Mouse (Mus musculus): ENCODE results near the gene Sgsm1. TPM values are rescaled to one million over a fixed set of nuclear protein-coding genes. Genes with fewer than 3 reads are reported as not detected.

Sgsm1 gene
- polyA plus RNA-seq, 1 experiment from 2014 or later, result 3.5 TPM

DNA sequence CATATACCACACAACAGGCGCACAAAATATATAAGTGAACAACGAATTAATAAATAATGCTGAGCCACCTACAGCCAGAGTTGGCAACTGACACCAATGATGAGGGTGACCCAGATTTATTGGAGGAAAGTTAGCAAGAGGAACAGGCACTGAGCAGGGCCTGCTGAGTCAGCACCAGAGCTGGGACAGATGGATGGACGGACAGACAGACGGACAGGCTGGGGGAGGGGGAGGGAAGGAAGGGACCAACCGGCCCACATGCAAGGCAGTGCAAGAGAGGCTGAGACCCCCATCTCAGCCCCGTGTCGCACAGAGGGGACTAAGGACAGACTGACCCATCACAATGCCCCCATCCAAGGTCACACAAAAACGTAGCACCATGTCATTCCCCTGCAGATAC lies 96.5 kb downstream of the Sgsm1 start:
- peaks cover 9% of the 10 kb centered on the region for H3K27me3 ChIP-seq
- H3K4me2 ChIP-seq, result no peak overlapping the region
- no peak overlapping the region for H3K9ac ChIP-seq
- peaks cover 18% of the 10 kb centered on the region for H3K4me1 ChIP-seq
- no peaks in the 10 kb centered on the region for H3K9me3 ChIP-seq
- H3K27ac ChIP-seq, result no peak overlapping the region
- no peaks in the 10 kb centered on the region for H3K36me3 ChIP-seq
- H3K4me3 ChIP-seq, result no peak overlapping the region
- ATAC-seq (ENCODE audit: insufficient number of reproducible peaks, insufficient read depth, low FRiP score, low TSS enrichment, low read depth), result no peak
- 93% methylated on average over 8 of the region's 8 CpGs for whole genome bisulfite sequencing

DNA sequence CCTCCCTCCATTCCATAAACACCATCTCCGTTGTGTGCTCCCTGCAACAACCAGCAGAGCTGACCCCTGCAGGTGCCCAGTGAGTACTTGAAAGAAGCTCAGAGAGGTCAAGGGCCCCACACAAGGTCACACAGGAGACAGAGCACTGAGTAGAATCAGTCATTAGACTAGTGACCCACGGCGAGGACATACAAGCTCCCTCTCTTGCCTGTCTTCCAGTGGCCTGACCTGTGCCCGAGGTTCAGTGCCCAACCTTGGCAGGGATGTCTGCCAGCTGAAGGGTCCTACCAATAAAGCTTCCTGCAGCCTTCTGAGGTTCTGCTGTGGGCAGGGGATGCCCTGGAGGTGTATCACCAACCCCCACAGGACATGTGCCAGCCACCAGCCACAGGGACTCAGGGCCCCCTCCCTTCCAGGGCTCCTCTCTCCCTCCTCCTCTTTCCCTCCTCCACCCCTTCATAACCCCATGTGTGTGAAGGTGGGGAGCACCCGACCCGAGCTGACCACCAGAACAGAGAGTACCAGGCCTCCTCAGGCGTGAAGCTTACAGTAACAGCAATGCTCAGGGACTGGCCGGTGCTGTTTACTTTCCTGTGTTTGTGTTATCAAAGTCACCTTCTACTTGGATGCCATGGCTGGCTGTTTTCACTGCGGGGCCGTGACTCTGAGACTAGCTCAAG lies 98.3 kb downstream of the Sgsm1 start:
- Histone ChIP-seq H3K4me2 (no peak overlapping the region), H3K27ac (no peak overlapping the region), H3K36me3 (no peaks in the 10 kb centered on the region), H3K27me3 (no peaks in the 10 kb centered on the region), H3K4me1 (peaks cover 22% of the 10 kb centered on the region), H3K9me3 (no peaks in the 10 kb centered on the region), H3K4me3 (no peak overlapping the region), H3K9ac (no peak overlapping the region)
- no peak for ATAC-seq (ENCODE audit: insufficient number of reproducible peaks, insufficient read depth, low FRiP score, low TSS enrichment, low read depth)
- 80% methylated on average over 10 of the region's 10 CpGs for WGBS

- no peaks in the 10 kb centered on the region for H3K27me3 ChIP-seq
- no peaks in the 10 kb centered on the region for H3K36me3 ChIP-seq
- H3K9me3 ChIP-seq, result no peaks in the 10 kb centered on the region
- no peak for ATAC-seq (ENCODE audit: insufficient number of reproducible peaks, insufficient read depth, low FRiP score, low TSS enrichment, low read depth)
- H3K27ac ChIP-seq, result peak overlapping the region; percentile 28; the same call in 1 of the 2 replicates
- peaks cover 25% of the 10 kb centered on the region for H3K4me1 ChIP-seq
- no peak overlapping the region for H3K4me3 ChIP-seq
- no peak overlapping the region for H3K9ac ChIP-seq
- WGBS, result 80% methylated on average over 6 of the region's 6 CpGs
- H3K4me2 ChIP-seq, result no peak overlapping the region
These were observed 100.3 kb downstream of the Sgsm1 start for GRCm38 (mm10) chr5:113210314-113210713.

GRCm38 (mm10) chr5:113209898-113210297 lies 100.7 kb downstream of the Sgsm1 start:
- Histone ChIP-seq H3K4me2 (no peak overlapping the region), H3K27ac (peak overlapping the region; percentile 62; the same call in 1 of the 2 replicates), H3K9ac (no peak overlapping the region), H3K4me3 (no peak overlapping the region), H3K4me1 (peaks cover 25% of the 10 kb centered on the region), H3K36me3 (no peaks in the 10 kb centered on the region), H3K9me3 (no peaks in the 10 kb centered on the region), H3K27me3 (no peaks in the 10 kb centered on the region)
- 82% methylated on average over 13 of the region's 13 CpGs for WGBS
- no peak for ATAC-seq (ENCODE audit: insufficient number of reproducible peaks, insufficient read depth, low FRiP score, low TSS enrichment, low read depth)

DNA sequence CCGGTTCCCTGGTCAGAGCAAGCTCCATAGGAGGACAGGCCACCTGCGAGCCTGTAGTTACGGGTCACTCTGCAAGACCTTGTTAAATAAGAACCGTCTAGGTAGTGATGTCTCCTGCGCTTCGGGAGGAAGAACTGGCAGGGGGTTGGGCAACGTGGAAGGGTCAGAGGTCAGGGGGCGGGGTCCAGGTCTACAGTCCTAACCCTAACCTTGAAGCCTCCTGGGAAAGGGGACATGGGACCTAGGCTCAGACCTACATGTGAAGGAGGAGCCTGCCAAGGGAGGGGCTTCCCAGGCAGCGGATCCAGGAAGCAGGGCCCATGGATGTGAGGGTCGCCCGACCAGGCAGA lies 101.2 kb downstream of the Sgsm1 start:
- H3K27me3 ChIP-seq, result no peaks in the 10 kb centered on the region
- WGBS, result 43% methylated on average over 11 of the region's 11 CpGs
- no peak overlapping the region for H3K4me3 ChIP-seq
- H3K27ac ChIP-seq, result peak overlapping the region; percentile 62
- H3K4me1 ChIP-seq, result peaks cover 25% of the 10 kb centered on the region
- no peaks in the 10 kb centered on the region for H3K36me3 ChIP-seq
- H3K9ac ChIP-seq, result no peak overlapping the region
- H3K4me2 ChIP-seq, result no peak overlapping the region
- H3K9me3 ChIP-seq, result no peaks in the 10 kb centered on the region
- no peak for ATAC-seq (ENCODE audit: insufficient number of reproducible peaks, insufficient read depth, low FRiP score, low TSS enrichment, low read depth)

GRCm38 (mm10) chr5:113208622-113209400 lies 101.8 kb downstream of the Sgsm1 start:
- no peak overlapping the region for H3K4me3 ChIP-seq
- ATAC-seq (ENCODE audit: insufficient number of reproducible peaks, insufficient read depth, low FRiP score, low TSS enrichment, low read depth), result no peak
- WGBS, result 41% methylated on average over 11 of the region's 11 CpGs
- no peak overlapping the region for H3K9ac ChIP-seq
- no peaks in the 10 kb centered on the region for H3K27me3 ChIP-seq
- no peaks in the 10 kb centered on the region for H3K9me3 ChIP-seq
- peaks cover 25% of the 10 kb centered on the region for H3K4me1 ChIP-seq
- no peaks in the 10 kb centered on the region for H3K36me3 ChIP-seq
- peak overlapping the region; percentile 62 for H3K27ac ChIP-seq
- no peak overlapping the region for H3K4me2 ChIP-seq

DNA sequence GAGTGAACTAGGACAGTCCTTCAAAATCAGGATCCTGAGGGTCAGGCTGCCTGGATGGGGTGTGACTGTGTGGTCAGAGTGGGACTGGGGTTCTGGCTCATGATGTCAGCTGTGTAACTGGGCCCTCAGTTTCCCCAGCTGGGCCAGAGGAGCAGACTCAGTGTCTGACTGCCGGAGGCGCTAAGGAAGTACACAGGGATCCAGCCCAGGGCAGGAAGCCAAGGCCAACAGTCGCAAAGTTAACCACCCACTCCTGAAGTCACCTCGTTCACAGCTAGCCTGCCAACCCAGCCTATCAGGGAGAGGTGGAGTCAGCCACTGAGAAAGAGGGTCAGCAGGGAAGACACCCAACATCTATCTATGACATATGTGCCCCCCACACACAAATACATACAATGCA lies 102.5 kb downstream of the Sgsm1 start:
- Histone ChIP-seq H3K4me2 (no peak overlapping the region), H3K9me3 (0 out of 2 replicates have a peak, but pooled peaks cover 1% of the 10 kb centered on the region), H3K4me1 (peaks cover 21% of the 10 kb centered on the region), H3K36me3 (no peaks in the 10 kb centered on the region), H3K9ac (no peak overlapping the region), H3K4me3 (no peak overlapping the region), H3K27me3 (no peaks in the 10 kb centered on the region), H3K27ac (no peak overlapping the region)
- WGBS, result 63% methylated on average over 4 of the region's 4 CpGs
- no peak for ATAC-seq (ENCODE audit: insufficient number of reproducible peaks, insufficient read depth, low FRiP score, low TSS enrichment, low read depth)

DNA sequence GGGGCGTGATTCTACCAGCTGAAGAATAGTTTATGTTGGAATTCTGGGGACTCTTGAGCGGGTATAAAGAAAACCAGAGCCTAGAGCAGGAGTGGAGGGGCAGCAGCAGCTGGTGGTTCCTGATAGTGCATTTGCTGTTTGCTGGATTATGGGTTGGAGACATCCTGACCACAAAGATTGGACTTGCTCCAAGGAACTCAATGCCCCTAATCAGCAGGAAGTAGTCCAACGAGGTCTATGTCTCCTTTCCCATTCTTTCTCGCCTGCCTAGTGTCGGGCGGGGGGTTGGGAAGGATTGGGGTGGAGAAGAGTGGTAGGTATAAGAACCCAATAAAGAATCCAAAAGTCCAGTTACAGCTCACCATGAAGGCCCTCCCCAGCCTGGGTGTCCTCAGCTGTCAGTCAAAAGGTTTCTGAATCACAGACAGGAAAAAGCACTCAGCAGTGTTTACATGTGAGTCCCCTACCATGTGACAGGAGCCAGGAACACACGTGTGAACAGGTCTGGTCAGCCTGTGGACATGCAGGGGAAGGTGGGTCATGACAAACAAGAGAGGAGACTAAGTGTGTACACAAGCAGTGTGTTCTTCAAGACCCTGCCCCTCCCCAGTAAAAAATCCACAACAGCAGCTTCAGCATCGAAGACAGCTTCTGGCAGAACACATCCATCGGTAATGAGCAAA lies 103.8 kb downstream of the Sgsm1 start:
- no peak overlapping the region for H3K4me2 ChIP-seq
- H3K4me1 ChIP-seq, result peaks cover 21% of the 10 kb centered on the region
- no peak overlapping the region for H3K27ac ChIP-seq
- 0 out of 2 replicates have a peak, but pooled peaks cover 4% of the 10 kb centered on the region for H3K9me3 ChIP-seq
- no peaks in the 10 kb centered on the region for H3K36me3 ChIP-seq
- WGBS, result 51% methylated on average over 9 of the region's 9 CpGs
- no peak for ATAC-seq (ENCODE audit: insufficient number of reproducible peaks, insufficient read depth, low FRiP score, low TSS enrichment, low read depth)
- H3K9ac ChIP-seq, result no peak overlapping the region
- no peaks in the 10 kb centered on the region for H3K27me3 ChIP-seq
- H3K4me3 ChIP-seq, result no peak overlapping the region

- Histone ChIP-seq H3K4me1 (peaks cover 14% of the 10 kb centered on the region), H3K9me3 (0 out of 2 replicates have a peak, but pooled peaks cover 4% of the 10 kb centered on the region), H3K27me3 (no peaks in the 10 kb centered on the region), H3K36me3 (no peaks in the 10 kb centered on the region), H3K4me2 (no peak overlapping the region), H3K9ac (no peak overlapping the region), H3K4me3 (no peak overlapping the region), H3K27ac (no peak overlapping the region; the same call in 1 of the 2 replicates)
- no peak for ATAC-seq (ENCODE audit: insufficient number of reproducible peaks, insufficient read depth, low FRiP score, low TSS enrichment, low read depth)
- 86% methylated on average over 9 of the region's 9 CpGs for WGBS
These were observed 106.4 kb downstream of the Sgsm1 start for GRCm38 (mm10) chr5:113204193-113204592.

DNA sequence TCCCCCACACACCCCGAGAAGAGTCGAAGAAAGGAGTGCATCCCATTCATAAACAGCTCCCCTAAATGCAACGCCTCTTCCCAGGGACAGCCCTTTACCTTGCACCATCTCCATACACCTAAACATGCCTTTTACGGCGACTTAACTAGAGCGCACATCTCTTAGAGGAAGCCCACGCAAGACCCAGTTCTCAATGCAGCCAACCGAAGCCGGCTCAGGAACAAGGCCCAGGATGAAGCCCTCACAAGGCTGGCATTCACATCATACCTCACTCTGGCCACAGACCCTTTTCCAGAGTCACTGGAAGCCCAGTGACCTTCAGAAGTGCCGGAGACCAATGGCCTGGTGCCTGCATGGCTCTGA lies 110.8 kb downstream of the Sgsm1 start:
- 87% methylated on average over 10 of the region's 10 CpGs for WGBS
- H3K4me1 ChIP-seq, result peaks cover 18% of the 10 kb centered on the region
- ATAC-seq (ENCODE audit: insufficient number of reproducible peaks, insufficient read depth, low FRiP score, low TSS enrichment, low read depth), result no peak
- H3K4me3 ChIP-seq, result no peak overlapping the region
- no peaks in the 10 kb centered on the region for H3K36me3 ChIP-seq
- no peaks in the 10 kb centered on the region for H3K27me3 ChIP-seq
- H3K9me3 ChIP-seq, result 0 out of 2 replicates have a peak, but pooled peaks cover 4% of the 10 kb centered on the region
- H3K9ac ChIP-seq, result no peak overlapping the region
- H3K4me2 ChIP-seq, result no peak overlapping the region; the same call in 1 of the 2 replicates
- no peak overlapping the region for H3K27ac ChIP-seq

DNA sequence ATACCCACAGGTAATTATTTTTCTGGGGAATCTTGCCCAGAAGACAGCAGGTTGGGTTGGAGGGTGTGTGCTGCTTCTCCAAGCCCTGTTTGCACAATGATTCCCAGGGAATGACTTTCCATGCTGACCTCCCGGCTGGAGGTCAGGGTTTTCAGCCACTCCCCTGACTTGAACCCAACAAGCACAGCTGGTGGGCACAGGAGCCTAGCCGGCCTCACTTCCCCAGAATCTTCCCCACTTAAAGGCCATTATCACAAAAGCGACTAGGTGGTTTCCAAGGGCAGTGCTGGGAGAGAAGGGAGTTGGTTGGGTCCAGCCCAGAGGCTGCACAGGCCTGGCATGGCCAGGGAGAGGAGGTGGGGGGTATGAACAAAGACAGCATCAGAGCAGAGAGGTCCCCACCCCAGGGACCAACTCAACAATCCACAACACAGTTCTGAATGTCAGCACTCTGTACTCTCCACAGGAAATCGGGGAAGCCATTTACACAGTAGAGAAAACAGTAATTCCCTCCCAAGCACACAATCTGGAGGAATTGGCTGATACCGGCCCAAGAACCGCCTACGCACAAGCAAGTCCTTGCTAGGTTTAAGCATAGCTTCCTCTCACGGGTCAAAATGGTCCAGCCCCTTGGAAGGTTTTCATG lies 111.3 kb downstream of the Sgsm1 start:
- no peaks in the 10 kb centered on the region for H3K36me3 ChIP-seq
- peak overlapping the region; percentile 6; the same call in 1 of the 2 replicates for H3K9ac ChIP-seq
- no peak overlapping the region for H3K27ac ChIP-seq
- WGBS, result 51% methylated on average over 8 of the region's 8 CpGs
- H3K4me3 ChIP-seq, result no peak overlapping the region
- no peaks in the 10 kb centered on the region for H3K27me3 ChIP-seq
- H3K9me3 ChIP-seq, result 0 out of 2 replicates have a peak, but pooled peaks cover 4% of the 10 kb centered on the region
- no peak for ATAC-seq (ENCODE audit: insufficient number of reproducible peaks, insufficient read depth, low FRiP score, low TSS enrichment, low read depth)
- peaks cover 21% of the 10 kb centered on the region for H3K4me1 ChIP-seq
- H3K4me2 ChIP-seq, result no peak overlapping the region

Measured in embryonic facial prominence, embryonic 13.5 days (tissue).